Comparison of ENCODE assay signal across 11 mouse cellular contexts in the genomic region with DNA sequence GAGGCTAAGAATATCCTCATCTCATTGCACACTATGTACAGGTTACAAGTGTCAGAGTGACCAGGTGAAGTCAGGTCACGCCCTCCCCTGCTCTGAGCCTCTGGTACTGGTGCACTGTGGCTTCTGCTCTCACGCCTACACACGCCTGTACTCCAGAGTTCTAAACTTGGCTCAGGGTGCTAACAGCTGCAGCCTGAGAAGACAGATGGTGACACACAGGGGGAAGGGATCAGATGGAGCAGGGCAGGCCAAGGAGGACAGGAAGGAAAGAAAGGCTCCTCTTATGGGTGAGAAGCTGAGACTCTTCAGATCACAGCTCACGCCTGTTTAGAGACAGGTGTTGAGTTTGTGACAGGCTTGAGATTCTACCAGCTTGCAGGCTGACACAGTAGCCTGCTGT. TPM values are rescaled to one million over a fixed set of nuclear protein-coding genes. Genes with fewer than 3 reads are reported as not detected.
A peak's percentile ranks its signal among the peaks of the same experiment; 100 is the strongest.
DNase-seq lines count a peak whose midpoint lies in the region; ATAC-seq and TF ChIP-seq lines count a peak whose summit lies in the region.
"Had no signal": no experiment of that assay in that cellular context is flagged by ENCODE, and none has a peak within 500 bp of the region (broad histone marks: within the 10 kb centered on the region; RNA-seq: fewer than 3 reads in every experiment).

No protein-coding gene starts in this region.

- no peaks in the 10 kb centered on the region for H3K4me1 ChIP-seq in hindbrain, embryonic 16.5 days (ENCODE audit: control insufficient read depth, insufficient read depth, low read depth, low read length)
- H3K4me1 ChIP-seq in hindbrain, embryonic 14.5 days (replicated peaks; ENCODE audit: control insufficient read depth, insufficient read depth, low read length) = no peaks in the 10 kb centered on the region
- peaks cover 17 to 64% of the 10 kb centered on the region in 2 experiments for H3K4me1 ChIP-seq in CH12.LX (ENCODE audit: control insufficient read depth in 1 of 2, insufficient read depth in 2 of 2)
- H3K4me1 ChIP-seq in embryonic facial prominence, embryonic 15.5 days = no peaks in the 10 kb centered on the region
- peaks cover 29% of the 10 kb centered on the region for H3K4me1 ChIP-seq in olfactory bulb, adult 2 months (ENCODE audit: control insufficient read depth, insufficient read depth, low read length)
- H3K4me1 ChIP-seq: neural tube, embryonic 15.5 days had no signal

- dilution Hi-C loops in CH12.LX (cut with MboI; ENCODE audit: extremely low pct_ligation_motif_present, extremely low pct_unique_long_range_greater_than_20kb, low sequenced_read_pairs) = no loop called here

- no peak overlapping the region for H3K27ac ChIP-seq in hindbrain, embryonic 16.5 days (ENCODE audit: low read depth, low read length)
- H3K27ac ChIP-seq in hindbrain, embryonic 14.5 days = no peak overlapping the region
- H3K27ac ChIP-seq in CH12.LX (ENCODE audit: insufficient read depth, low read depth) = no peak overlapping the region
- H3K27ac ChIP-seq in embryonic facial prominence, embryonic 15.5 days (replicated peaks) = no peak overlapping the region
- H3K27ac ChIP-seq in olfactory bulb, adult 2 months (ENCODE audit: insufficient read depth, low read depth, low read length) = peak overlapping the region; percentile 95
- H3K27ac ChIP-seq: liver, embryonic 15.5 days; neural tube, embryonic 15.5 days had no signal

- no peak overlapping the region for H3K4me2 ChIP-seq in hindbrain, embryonic 16.5 days (ENCODE audit: low read length)
- no peak overlapping the region for H3K4me2 ChIP-seq in hindbrain, embryonic 14.5 days (replicated peaks)
- no peak overlapping the region for H3K4me2 ChIP-seq in CH12.LX (ENCODE audit: insufficient read depth, low read depth, poor library complexity, severe bottlenecking)
- no peak overlapping the region for H3K4me2 ChIP-seq in embryonic facial prominence, embryonic 15.5 days (replicated peaks)
- H3K4me2 ChIP-seq: liver, embryonic 15.5 days; neural tube, embryonic 15.5 days had no signal

- no peak overlapping the region for H3K4me3 ChIP-seq in hindbrain, embryonic 16.5 days (ENCODE audit: low read length)
- H3K4me3 ChIP-seq in hindbrain, embryonic 14.5 days (replicated peaks; ENCODE audit: low read length) = no peak overlapping the region
- no peak overlapping the region for H3K4me3 ChIP-seq in CH12.LX (replicated peaks in 1 of 3; ENCODE audit: low read depth in 2 of 3, low read length in 2 of 3, poor library complexity in 1 of 3)
- H3K4me3 ChIP-seq in embryonic facial prominence, embryonic 15.5 days (replicated peaks) = no peak overlapping the region
- no peak overlapping the region for H3K4me3 ChIP-seq in olfactory bulb, adult 2 months (ENCODE audit: insufficient read depth, low read depth, low read length)
- H3K4me3 ChIP-seq: liver, embryonic 15.5 days; neural tube, embryonic 15.5 days had no signal

- no peak for TF ChIP-seq EP300 in CH12.LX (IDR thresholded peaks at IDR 0.05; ENCODE audit: low read length)

- no peak overlapping the region for H3K9ac ChIP-seq in hindbrain, embryonic 16.5 days (ENCODE audit: low read depth, low read length)
- no peak overlapping the region for H3K9ac ChIP-seq in hindbrain, embryonic 14.5 days
- H3K9ac ChIP-seq in CH12.LX (ENCODE audit: insufficient read depth, low read depth) = no peak overlapping the region
- no peak overlapping the region for H3K9ac ChIP-seq in embryonic facial prominence, embryonic 15.5 days
- H3K9ac ChIP-seq: liver, embryonic 15.5 days; neural tube, embryonic 15.5 days had no signal

- H3K79me2 ChIP-seq in CH12.LX (replicated peaks; ENCODE audit: control insufficient read depth, extremely low read depth, insufficient read depth, poor library complexity, severe bottlenecking) = peaks cover 5% of the 10 kb centered on the region

- no peak for TF ChIP-seq CTCF in CH12.LX (conservative IDR thresholded peaks at IDR 0.05 in 1 of 2, IDR thresholded peaks at IDR 0.05 in 1 of 2; ENCODE audit: low read depth in 2 of 2, low read length in 2 of 2)
- no peak for TF ChIP-seq CTCF in olfactory bulb, adult 2 months (IDR thresholded peaks at IDR 0.05; ENCODE audit: insufficient read depth, low read depth, low read length)

- in situ Hi-C loops in CH12.LX (cut with MboI; ENCODE audit: low pct_ligation_motif_present, low pct_unique_long_range_greater_than_20kb, low sequenced_read_pairs) = no loop called here

- DNase-seq in hindbrain, embryonic 14.5 days (ENCODE audit: low spot score) = no peak
- DNase-seq in CH12.LX (ENCODE audit: extremely low read depth) = peak; percentile 44
- no peak for DNase-seq in urinary bladder, postnatal 10 days (ENCODE audit: low spot score)
- DNase-seq in kidney, adult 8-10 months = no peak
- DNase-seq: adrenal gland, adult 2 months; kidney, postnatal 4 days had no signal

- ATAC-seq in hindbrain, embryonic 16.5 days = 0 out of 2 replicates have a peak, but pooled peaks have one; percentile 11
- ATAC-seq in hindbrain, embryonic 14.5 days (ENCODE audit: low FRiP score) = no peak
- ATAC-seq in embryonic facial prominence, embryonic 15.5 days (ENCODE audit: insufficient number of reproducible peaks, low FRiP score, low TSS enrichment, low read depth) = peak; percentile 60

- TF ChIP-seq POLR2A in CH12.LX (IDR thresholded peaks at IDR 0.05; ENCODE audit: low read depth, low read length) = no peak
- no peak for TF ChIP-seq POLR2A in olfactory bulb, adult 2 months (IDR thresholded peaks at IDR 0.05; ENCODE audit: insufficient read depth, low read depth, low read length)

- TF ChIP-seq RAD21 in CH12.LX (IDR thresholded peaks at IDR 0.05; ENCODE audit: low read depth, low read length) = no peak

- no peaks in the 10 kb centered on the region for H3K9me3 ChIP-seq in hindbrain, embryonic 16.5 days (ENCODE audit: control insufficient read depth, low read length)
- H3K9me3 ChIP-seq in hindbrain, embryonic 14.5 days (ENCODE audit: control insufficient read depth, low read length) = no peaks in the 10 kb centered on the region
- no peaks in the 10 kb centered on the region for H3K9me3 ChIP-seq in CH12.LX (replicated peaks; ENCODE audit: low read length)
- H3K9me3 ChIP-seq in embryonic facial prominence, embryonic 15.5 days (replicated peaks) = no peaks in the 10 kb centered on the region
- H3K9me3 ChIP-seq: liver, embryonic 15.5 days; neural tube, embryonic 15.5 days had no signal

- WGBS in hindbrain, embryonic 16.5 days = 86% methylated on average over 4 of the region's 4 CpGs
- WGBS in hindbrain, embryonic 14.5 days = 83% methylated on average over 4 of the region's 4 CpGs
- 79% methylated on average over 4 of the region's 4 CpGs for WGBS in embryonic facial prominence, embryonic 15.5 days
- WGBS in olfactory bulb, adult 2 months = 41% methylated on average over 4 of the region's 4 CpGs

- H3K27me3 ChIP-seq in hindbrain, embryonic 16.5 days (replicated peaks; ENCODE audit: control insufficient read depth, insufficient read depth, low read length) = no peaks in the 10 kb centered on the region
- no peaks in the 10 kb centered on the region for H3K27me3 ChIP-seq in hindbrain, embryonic 14.5 days (ENCODE audit: control insufficient read depth, insufficient read depth, low read length)
- H3K27me3 ChIP-seq in CH12.LX (replicated peaks) = no peaks in the 10 kb centered on the region
- H3K27me3 ChIP-seq in embryonic facial prominence, embryonic 15.5 days = no peaks in the 10 kb centered on the region
- H3K27me3 ChIP-seq: liver, embryonic 15.5 days; neural tube, embryonic 15.5 days had no signal

- no peaks in the 10 kb centered on the region for H3K36me3 ChIP-seq in hindbrain, embryonic 16.5 days (ENCODE audit: control insufficient read depth, insufficient read depth, low read length)
- H3K36me3 ChIP-seq in hindbrain, embryonic 14.5 days (replicated peaks; ENCODE audit: control insufficient read depth, insufficient read depth) = peaks cover 9% of the 10 kb centered on the region; the same call in 1 of the 2 replicates
- peaks cover 45 to 86% of the 10 kb centered on the region in 2 experiments for H3K36me3 ChIP-seq in CH12.LX (replicated peaks in 1 of 2; ENCODE audit: control insufficient read depth in 1 of 2, insufficient read depth in 1 of 2, low read length in 1 of 2)
- peaks cover 8% of the 10 kb centered on the region; the same call in 1 of the 2 replicates for H3K36me3 ChIP-seq in embryonic facial prominence, embryonic 15.5 days
- H3K36me3 ChIP-seq: neural tube, embryonic 15.5 days had no signal

TF ChIP-seq in CH12.LX, 34 proteins besides CTCF, POLR2A, EP300 and RAD21 (continues in another document):
- TF ChIP-seq TCF12 (IDR thresholded peaks at IDR 0.05; ENCODE audit: low read depth, low read length) (peak; percentile 59), PAX5 (IDR thresholded peaks at IDR 0.05; ENCODE audit: low read length) (no peak), USF2 (conservative IDR thresholded peaks at IDR 0.05; ENCODE audit: low read depth, low read length) (no peak), HCFC1 (IDR thresholded peaks at IDR 0.05; ENCODE audit: low read depth, low read length) (no peak), UBTF (IDR thresholded peaks at IDR 0.05; ENCODE audit: low read depth, low read length) (no peak), RCOR1 (conservative IDR thresholded peaks at IDR 0.05; ENCODE audit: low read depth, low read length) (no peak), MXI1 (IDR thresholded peaks at IDR 0.05; ENCODE audit: low read depth, low read length) (no peak), BHLHE40 (IDR thresholded peaks at IDR 0.05; ENCODE audit: low read depth, low read length) (0 out of 2 replicates have a peak, but pooled peaks have one; percentile 24), ETS1 (conservative IDR thresholded peaks at IDR 0.05; ENCODE audit: low read depth, low read length) (peak; percentile 69)

RNA-seq across cellular contexts. Expression of a gene that starts 7.7 kb away (rescaled TPM):
- 10.6 and 11.9 TPM in 2 replicates for polyA plus RNA-seq in hindbrain, embryonic 16.5 days (2015; fragmentation: Nextera tagmentation; extraction: Ambion mirVana)
- polyA plus RNA-seq in hindbrain, embryonic 14.5 days (2014; fragmentation: Nextera tagmentation; extraction: Ambion mirVana) = 12.9 and 13.8 TPM in 2 replicates
- total RNA-seq in CH12.LX (2012; rRNA removed) = 37.1 and 48.8 TPM in 2 replicates
- total RNA-seq in CH12.LX (2014; rRNA removed) = 35.1 and 35.7 TPM in 2 replicates
- polyA plus RNA-seq in CH12.LX (2012; ENCODE audit: insufficient read length, low read depth) = 42.9 and 43.6 TPM in 2 replicates
- 27.6 and 31.1 TPM in 2 replicates for polyA plus RNA-seq in embryonic facial prominence, embryonic 15.5 days (2015; fragmentation: Nextera tagmentation; extraction: Ambion mirVana)
- not detected in 2 replicates for polyA plus RNA-seq in olfactory bulb, adult 2 months (2012; ENCODE audit: insufficient read depth, insufficient read length, low replicate concordance, missing spikeins)

RNA-seq across cellular contexts. Expression of a gene that starts 11.6 kb away (rescaled TPM):
- 179 and 196 TPM in 2 replicates for polyA plus RNA-seq in hindbrain, embryonic 16.5 days (2015; fragmentation: Nextera tagmentation; extraction: Ambion mirVana)
- polyA plus RNA-seq in hindbrain, embryonic 14.5 days (2014; fragmentation: Nextera tagmentation; extraction: Ambion mirVana) = 153 and 154 TPM in 2 replicates
- total RNA-seq in CH12.LX (2012; rRNA removed) (130 and 159 TPM in 2 replicates), CH12.LX (2014; rRNA removed) (77.6 and 94.3 TPM in 2 replicates)
- 214 and 253 TPM in 2 replicates for polyA plus RNA-seq in CH12.LX (2012; ENCODE audit: insufficient read length, low read depth)
- 159 and 162 TPM in 2 replicates for polyA plus RNA-seq in embryonic facial prominence, embryonic 15.5 days (2015; fragmentation: Nextera tagmentation; extraction: Ambion mirVana)
- polyA plus RNA-seq in olfactory bulb, adult 2 months (2012; ENCODE audit: insufficient read depth, insufficient read length, low replicate concordance, missing spikeins) = 282 TPM in 1 of 2 replicates, not detected in the other
